Mouse (Mus musculus): ENCODE results near the gene Ggn. TPM values are rescaled to one million over a fixed set of nuclear protein-coding genes. Genes with fewer than 3 reads are reported as not detected.
"Not testable (repeated sequence)": the region's sequence is repeated elsewhere in the genome, so short reads cannot be mapped to it uniquely, and the experiment has no call there.

Ggn gene
- polyA plus RNA-seq, 1 experiment from 2014 or later = 0.51 TPM

DNA sequence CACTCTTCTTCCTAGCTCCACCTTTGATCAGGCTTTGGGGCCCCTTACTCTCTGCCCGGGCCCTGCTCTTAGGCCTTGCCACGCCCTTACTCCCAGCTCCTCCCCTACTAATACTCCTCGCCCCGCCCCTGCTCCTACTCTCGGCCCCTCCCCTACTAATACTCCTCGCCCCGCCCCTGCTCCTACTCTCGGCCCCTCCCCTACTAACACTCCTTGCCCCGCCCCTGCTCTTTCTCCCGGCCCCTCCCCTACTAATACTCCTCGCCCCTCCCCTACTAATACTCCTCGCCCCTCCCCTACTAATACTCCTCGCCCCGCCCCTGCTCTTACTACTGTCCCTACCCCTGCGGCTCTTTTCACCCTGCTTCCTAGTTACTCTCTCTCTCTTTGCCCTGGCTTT, 41.0 kb downstream of the Ggn start:
- not testable (repeated sequence) for H3K9me3 ChIP-seq; DNase-seq (ENCODE audit: low spot score); H3K36me3 ChIP-seq
- WGBS = 35% methylated on average over 10 of the region's 15 CpGs
- peaks cover 14% of the 10 kb centered on the region for H3K4me1 ChIP-seq
- H3K27ac ChIP-seq = peak overlapping the region; percentile 76
- H3K4me3 ChIP-seq = peak overlapping the region; percentile 60
- peaks cover 21% of the 10 kb centered on the region for H3K27me3 ChIP-seq (ENCODE audit: insufficient read depth, poor library complexity, severe bottlenecking)

DNA sequence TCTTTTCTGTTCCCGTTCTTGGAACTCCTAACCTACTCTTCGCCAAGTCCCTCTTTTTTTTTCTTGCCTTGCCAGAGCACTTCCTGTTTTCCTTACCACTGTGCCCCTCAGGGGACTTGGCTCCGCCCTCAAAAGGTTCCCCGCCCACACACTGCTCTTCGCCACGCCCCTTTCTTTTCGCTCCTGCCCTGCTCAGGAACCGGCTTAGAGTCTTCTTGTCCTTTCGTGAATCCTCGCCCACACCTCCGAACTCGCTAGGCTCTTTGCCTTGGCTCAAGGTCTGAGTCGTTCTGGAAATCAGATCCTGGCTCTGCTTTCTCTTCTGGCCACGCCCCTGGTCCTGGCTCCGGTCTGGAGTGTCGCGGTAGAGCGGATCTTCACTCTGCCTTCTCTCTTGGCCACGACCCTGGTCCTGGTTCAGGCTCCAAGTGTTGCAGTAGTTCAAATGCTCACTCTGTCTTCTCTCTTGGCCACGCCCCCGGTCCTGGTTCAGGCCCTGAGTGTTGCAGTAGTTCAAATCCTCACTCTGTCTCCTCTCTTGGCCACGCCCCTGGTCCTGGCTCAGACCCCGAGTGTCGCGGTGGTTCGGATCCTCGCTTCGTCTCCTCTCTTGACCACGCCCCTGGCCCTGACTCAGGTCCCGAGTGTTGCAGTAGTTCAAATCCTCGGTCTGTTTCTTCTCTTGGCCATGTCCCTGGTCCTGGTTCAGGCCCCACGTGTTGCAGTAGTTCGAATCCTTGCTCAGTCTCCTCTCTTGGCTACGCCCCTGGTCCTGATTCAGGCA, 41.6 kb downstream of the Ggn start:
- Histone ChIP-seq H3K9me3 (peaks cover 5% of the 10 kb centered on the region; the same call in 1 of the 2 replicates), H3K4me1 (peaks cover 14% of the 10 kb centered on the region), H3K27me3 (ENCODE audit: insufficient read depth, poor library complexity, severe bottlenecking) (peaks cover 21% of the 10 kb centered on the region), H3K27ac (peak overlapping the region; percentile 76), H3K4me3 (peak overlapping the region; percentile 60), H3K36me3 (peaks cover under 1% of the 10 kb centered on the region; the same call in 1 of the 2 replicates)
- DNase-seq (ENCODE audit: low spot score) = peak; percentile 93
- 4% methylated on average over 34 of the region's 34 CpGs for WGBS

DNA sequence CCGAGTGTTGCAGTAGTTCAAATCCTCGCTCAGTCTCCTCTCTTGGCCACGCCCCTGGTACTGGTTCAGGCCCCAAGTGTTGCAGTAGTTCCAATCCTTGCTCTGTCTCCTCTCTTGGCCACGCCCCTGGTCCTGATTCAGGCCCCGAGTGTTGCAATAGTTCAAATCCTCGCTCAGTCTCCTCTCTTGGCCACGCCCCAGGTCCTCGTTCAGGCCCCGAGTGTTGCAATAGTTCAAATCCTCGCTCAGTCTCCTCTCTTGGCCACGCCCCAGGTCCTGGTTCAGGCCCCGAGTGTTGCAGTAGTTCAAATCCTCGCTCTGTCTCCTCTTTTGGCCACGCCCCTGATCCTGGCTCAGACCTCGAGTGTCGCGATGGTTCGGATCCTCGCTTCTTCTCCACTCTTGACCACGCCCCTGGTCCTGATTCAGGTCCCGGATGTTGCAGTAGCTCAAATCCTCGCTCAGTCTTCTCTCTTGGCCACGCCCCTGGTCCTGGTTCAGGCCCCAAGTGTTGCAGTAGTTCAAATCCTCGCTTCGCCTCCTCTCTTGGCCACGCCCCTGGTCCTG, 42.3 kb downstream of the Ggn start:
- Histone ChIP-seq H3K27me3 (ENCODE audit: insufficient read depth, poor library complexity, severe bottlenecking) (peaks cover 21% of the 10 kb centered on the region), H3K27ac (no peak overlapping the region), H3K4me3 (peak overlapping the region; percentile 60), H3K36me3 (peaks cover 4% of the 10 kb centered on the region; the same call in 1 of the 2 replicates), H3K9me3 (peaks cover 10% of the 10 kb centered on the region; the same call in 1 of the 2 replicates), H3K4me1 (peaks cover 14% of the 10 kb centered on the region)
- 13% methylated on average over 26 of the region's 26 CpGs for WGBS
- no peak for DNase-seq (ENCODE audit: low spot score)

DNA sequence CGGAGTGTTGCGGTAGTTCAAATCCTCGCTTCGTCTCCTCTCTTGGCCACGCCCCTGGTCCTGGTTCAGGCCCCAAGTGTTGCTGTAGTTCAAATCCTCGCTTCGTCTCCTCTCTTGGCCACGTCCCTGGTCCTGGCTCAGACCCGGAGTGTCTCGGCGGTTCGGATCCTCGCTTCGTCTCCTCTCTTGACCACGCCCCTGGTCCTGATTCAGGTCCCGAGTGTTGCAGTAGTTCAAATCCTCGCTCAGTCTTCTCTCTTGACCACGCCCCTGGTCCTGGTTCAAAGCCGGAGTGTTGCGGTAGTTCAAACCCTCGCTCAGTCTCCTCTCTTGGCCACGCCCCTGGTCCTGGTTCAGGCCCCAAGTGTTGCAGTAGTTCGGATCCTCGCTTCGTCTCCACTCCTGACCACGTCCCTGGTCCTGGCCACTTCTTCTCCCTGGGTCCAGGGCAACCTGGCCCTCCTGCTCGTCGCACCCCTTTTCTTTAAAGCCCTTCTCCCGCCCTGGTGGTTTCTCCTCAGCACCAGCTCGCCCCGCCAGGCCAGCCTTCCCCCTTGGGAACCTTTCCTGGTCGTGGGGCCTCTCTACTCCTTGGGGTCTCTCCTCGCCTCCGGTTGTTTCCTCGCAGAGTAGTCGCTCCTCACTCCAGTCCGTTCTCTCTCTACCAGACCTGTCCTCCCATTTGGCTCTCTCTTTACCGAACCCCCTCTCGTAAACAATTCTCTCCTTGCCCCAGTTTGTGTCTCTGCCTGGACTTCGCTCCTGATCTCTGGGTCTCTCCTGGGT, 43.0 kb downstream of the Ggn start:
- not testable (repeated sequence) for H3K36me3 ChIP-seq; DNase-seq (ENCODE audit: low spot score); H3K27ac ChIP-seq; H3K9me3 ChIP-seq
- 14% methylated on average over 40 of the region's 40 CpGs for WGBS
- Histone ChIP-seq H3K27me3 (ENCODE audit: insufficient read depth, poor library complexity, severe bottlenecking) (peaks cover 21% of the 10 kb centered on the region), H3K4me3 (peak overlapping the region; percentile 17; the same call in 1 of the 2 replicates), H3K4me1 (peaks cover 14% of the 10 kb centered on the region)

DNA sequence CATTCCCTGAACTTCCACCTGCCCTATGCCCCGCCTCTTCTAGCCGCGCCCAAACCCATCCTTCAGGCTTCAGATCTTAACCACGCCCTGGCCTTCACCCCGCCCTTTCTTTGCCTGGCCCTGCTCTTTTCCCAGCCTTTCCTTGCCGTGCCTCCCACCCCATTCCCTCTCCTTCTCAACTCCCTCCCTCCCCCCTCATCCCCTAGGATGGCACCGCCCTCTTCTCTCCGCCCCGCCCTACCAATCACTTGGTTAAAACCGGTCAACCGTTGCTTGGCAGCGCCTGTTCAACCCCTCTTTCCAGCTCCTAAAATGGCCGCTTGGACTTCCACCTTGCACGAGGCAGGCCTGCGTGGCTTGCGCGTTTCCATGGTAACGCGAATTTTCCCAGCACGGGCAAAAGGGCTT, 43.7 kb downstream of the Ggn start, which contains the start of gene Catsperg1:
Gene Catsperg1 (minus strand): TSS at position 361 of the 408 bp plus-strand sequence.
- no peak within 1 kb of the TSS for H3K27ac ChIP-seq
- peaks cover 21% of the 10 kb centered on the region for H3K27me3 ChIP-seq (ENCODE audit: insufficient read depth, poor library complexity, severe bottlenecking)
- H3K4me1 ChIP-seq = peaks cover 14% of the 10 kb centered on the region
- DNase-seq (ENCODE audit: low spot score) = peak; percentile 80
- peaks cover 10% of the 10 kb centered on the region; the same call in 1 of the 2 replicates for H3K9me3 ChIP-seq
- peak within 1 kb of the TSS; percentile 39; the same call in 1 of the 2 replicates for H3K4me3 ChIP-seq
- WGBS = 3% methylated on average over 20 of the region's 20 CpGs
- H3K36me3 ChIP-seq = peaks cover 4% of the 10 kb centered on the region; the same call in 1 of the 2 replicates

DNA sequence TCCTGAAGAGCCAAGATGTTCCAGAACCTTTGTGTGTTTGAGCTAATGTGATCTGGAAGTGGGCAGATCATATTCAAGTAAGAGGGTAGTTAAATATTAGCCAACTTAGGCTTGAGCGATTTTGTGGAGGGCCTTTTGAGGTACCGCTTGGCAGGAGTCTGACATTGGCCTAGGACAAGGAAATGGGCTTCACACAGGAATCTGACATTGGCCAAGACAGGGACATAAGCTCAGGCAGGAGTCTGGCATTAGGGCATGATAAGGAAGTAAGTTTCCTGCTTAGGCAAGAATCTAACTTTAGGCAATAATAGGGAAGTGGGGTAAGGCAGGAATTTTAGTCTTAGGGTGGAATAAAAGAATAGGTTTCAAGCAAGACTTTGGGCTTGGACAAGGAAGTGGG, 44.2 kb downstream of the Ggn start:
- WGBS = 58% methylated on average over 2 of the region's 2 CpGs
- no peak for DNase-seq (ENCODE audit: low spot score)
- Histone ChIP-seq H3K36me3 (peaks cover 4% of the 10 kb centered on the region; the same call in 1 of the 2 replicates), H3K4me3 (no peak overlapping the region), H3K4me1 (peaks cover 14% of the 10 kb centered on the region), H3K27me3 (ENCODE audit: insufficient read depth, poor library complexity, severe bottlenecking) (peaks cover 21% of the 10 kb centered on the region), H3K27ac (no peak overlapping the region), H3K9me3 (peaks cover 10% of the 10 kb centered on the region; the same call in 1 of the 2 replicates)

DNA sequence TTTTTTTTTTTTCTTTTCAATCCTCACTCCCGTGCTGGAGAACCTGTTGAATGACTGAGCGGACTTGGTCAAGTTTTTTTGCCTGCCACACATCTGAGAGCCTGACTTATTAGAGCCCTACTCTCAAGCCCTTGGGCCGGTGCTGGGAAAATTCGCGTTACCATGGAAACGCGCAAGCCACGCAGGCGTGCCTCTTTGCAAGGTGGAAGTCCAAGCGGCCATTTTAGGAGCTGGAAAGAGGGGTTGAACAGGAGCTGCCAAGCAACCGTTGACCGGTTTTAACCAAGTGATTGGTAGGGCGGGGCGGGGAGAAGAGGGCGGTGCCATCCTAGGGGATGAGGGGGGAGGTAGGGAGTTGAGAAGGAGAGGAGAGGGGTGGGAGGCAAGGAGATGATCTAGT, 44.8 kb downstream of the Ggn start:
- no peak overlapping the region for H3K4me3 ChIP-seq
- peaks cover 10% of the 10 kb centered on the region; the same call in 1 of the 2 replicates for H3K36me3 ChIP-seq
- DNase-seq (ENCODE audit: low spot score) = no peak
- peaks cover 15% of the 10 kb centered on the region for H3K9me3 ChIP-seq
- peaks cover 14% of the 10 kb centered on the region for H3K4me1 ChIP-seq
- no peak overlapping the region for H3K27ac ChIP-seq
- 38% methylated on average over 15 of the region's 15 CpGs for WGBS
- peaks cover 21% of the 10 kb centered on the region for H3K27me3 ChIP-seq (ENCODE audit: insufficient read depth, poor library complexity, severe bottlenecking)

Other genes starting within 250 kb of the Ggn start
- gene Actn4, start 207.9 kb upstream of the Ggn start, polyA plus RNA-seq (2016; fragmentation: Nextera tagmentation; extraction: Ambion mirVana) = 319 and 371 TPM in 2 replicates
- gene Eif3k, start 188.3 kb upstream of the Ggn start, polyA plus RNA-seq (2016; fragmentation: Nextera tagmentation; extraction: Ambion mirVana) = 289 and 329 TPM in 2 replicates
- 9.9 and 14.3 TPM in 2 replicates for gene Map4k1, start 188.2 kb upstream of the Ggn start, polyA plus RNA-seq (2016; fragmentation: Nextera tagmentation; extraction: Ambion mirVana)
- gene Ryr1, start 45.0 kb upstream of the Ggn start, polyA plus RNA-seq (2016; fragmentation: Nextera tagmentation; extraction: Ambion mirVana) = 0.20 and 0.73 TPM in 2 replicates
- 0.74 and 0.79 TPM in 2 replicates for gene Rasgrp4, start 35.4 kb upstream of the Ggn start, polyA plus RNA-seq (2016; fragmentation: Nextera tagmentation; extraction: Ambion mirVana)
- 13.3 and 14.6 TPM in 2 replicates for gene Fam98c, start 14.0 kb upstream of the Ggn start, polyA plus RNA-seq (2016; fragmentation: Nextera tagmentation; extraction: Ambion mirVana)
- 1.4 and 2.7 TPM in 2 replicates for gene Spred3, start 201 bp downstream of the Ggn start, polyA plus RNA-seq (2016; fragmentation: Nextera tagmentation; extraction: Ambion mirVana)
- 244 and 267 TPM in 2 replicates for gene Psmd8, start 10.5 kb downstream of the Ggn start, polyA plus RNA-seq (2016; fragmentation: Nextera tagmentation; extraction: Ambion mirVana)
- gene Catsperg1, start 43.8 kb downstream of the Ggn start, polyA plus RNA-seq (2016; fragmentation: Nextera tagmentation; extraction: Ambion mirVana) = 0.14 and 0.59 TPM in 2 replicates
- gene Kcnk6, start 62.3 kb downstream of the Ggn start, polyA plus RNA-seq (2016; fragmentation: Nextera tagmentation; extraction: Ambion mirVana) = 1.7 and 2.4 TPM in 2 replicates
- 126 and 131 TPM in 2 replicates for gene Yif1b, start 68.1 kb downstream of the Ggn start, polyA plus RNA-seq (2016; fragmentation: Nextera tagmentation; extraction: Ambion mirVana)
- 8.2 and 9.7 TPM in 2 replicates for gene 2200002D01Rik, start 78.3 kb downstream of the Ggn start, polyA plus RNA-seq (2016; fragmentation: Nextera tagmentation; extraction: Ambion mirVana)
- 32.4 and 63.4 TPM in 2 replicates for gene Spint2, start 111.7 kb downstream of the Ggn start, polyA plus RNA-seq (2016; fragmentation: Nextera tagmentation; extraction: Ambion mirVana)
- gene Ppp1r14a, start 119.1 kb downstream of the Ggn start, polyA plus RNA-seq (2016; fragmentation: Nextera tagmentation; extraction: Ambion mirVana) = 6.4 and 13.8 TPM in 2 replicates
- 2.5 and 8.7 TPM in 2 replicates for gene Dpf1, start 133.7 kb downstream of the Ggn start, polyA plus RNA-seq (2016; fragmentation: Nextera tagmentation; extraction: Ambion mirVana)

Data from heart, embryonic 10.5 days (tissue).